Mouse (Mus musculus) liver, adult 2 months (tissue): Measurements from ENCODE around the gene Dcun1d3.

Source experiments
- CTCF ChIP-seq: fragments of 200-500 bp; IDR thresholded peaks from 2 replicates; pipeline ENCODE4 v1.5.1; 2011; ENCODE audit warnings: low read depth, low read length, control low read depth
- POLR2A ChIP-seq: fragments of 200-500 bp; IDR thresholded peaks from 2 replicates; pipeline ENCODE4 v1.6.1; 2011; ENCODE audit warnings: low read length, control low read depth; ENCODE audit not compliant: insufficient read depth; ENCODE audit errors: extremely low read depth

- TF ChIP-seq POLR2A (no peak), CTCF (peak; percentile 51)
Measured at GRCm38 (mm10) chr7:119859476-119859875, 36.6 kb downstream of the Dcun1d3 start.
